Mouse (Mus musculus) stomach, embryonic 14.5 days (tissue): ENCODE data around the gene Abca6. TPM values are rescaled to one million over a fixed set of nuclear protein-coding genes. Genes with fewer than 3 reads are reported as not detected.

Experiments used
- polyA plus RNA-seq: library from polyadenylated mRNA; unstranded; fragments of >200 nt; fragmentation: Nextera tagmentation; extraction: Ambion mirVana; gene quantifications from 2 replicates; pipeline ENCODE4 v1.2.1, GENCODE M21; 2014

Gene Abca6
- polyA plus RNA-seq, 1 experiment from 2014 or later: 1.1 TPM

Other genes starting within 250 kb of the Abca6 start
- 2.1 and 3.3 TPM in 2 replicates for gene Abca8a, start 155.8 kb downstream of the Abca6 start, polyA plus RNA-seq
- 1.6 and 2.2 TPM in 2 replicates for gene Abca9, start 83.6 kb downstream of the Abca6 start, polyA plus RNA-seq
- gene Abca5, start 85.9 kb upstream of the Abca6 start, polyA plus RNA-seq: 8.7 and 12.4 TPM in 2 replicates
- gene Map2k6, start 147.3 kb upstream of the Abca6 start, polyA plus RNA-seq: 26.7 and 27.3 TPM in 2 replicates